Mouse (Mus musculus): Measurements from ENCODE around the gene Foxred2. TPM values are rescaled to one million over a fixed set of nuclear protein-coding genes. Genes with fewer than 3 reads are reported as not detected.

Gene Foxred2
- 10 to 100 TPM; 11.5 to 12.7 TPM for total RNA-seq (2021)
- long read RNA-seq, partial matches to known transcripts: 0 of 2 reads
- long read RNA-seq, other reads (novel, unspliced or antisense): 2 of 2 reads

- DNase-seq (ENCODE audit: low spot score in 2 of 2): peak; percentile 86 to 90
Measured at GRCm38 (mm10) chr15:77956404-77956901, at the start of gene Foxred2. Gene Foxred2 (minus strand): TSS chr15:77956722.

DNA sequence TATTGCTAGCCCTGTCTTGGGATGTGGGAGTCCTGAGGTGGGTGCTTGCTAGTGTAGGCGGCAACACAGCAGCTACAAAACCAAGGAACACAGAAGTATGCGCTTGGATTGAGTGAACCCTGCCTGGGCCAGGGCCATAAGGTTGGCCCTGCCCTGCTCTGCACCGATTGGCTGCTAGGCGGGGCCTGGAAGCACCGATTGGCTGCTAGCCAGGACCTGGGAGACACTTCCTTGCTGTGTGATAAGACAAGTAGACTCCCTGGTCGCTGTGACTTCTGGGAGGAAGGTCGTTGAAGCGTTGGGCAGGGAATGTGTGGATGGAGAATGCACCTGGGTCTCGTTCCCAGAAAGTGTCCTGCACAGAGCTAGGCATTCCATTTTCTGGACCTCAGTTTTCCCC is 47.4 kb upstream of the Foxred2 start:
- no peak for DNase-seq (ENCODE audit: low spot score in 2 of 2)

GRCm38 (mm10) chr15:78001400-78001799 is 44.9 kb upstream of the Foxred2 start:
- no peak for DNase-seq (ENCODE audit: low spot score in 2 of 2)

DNA sequence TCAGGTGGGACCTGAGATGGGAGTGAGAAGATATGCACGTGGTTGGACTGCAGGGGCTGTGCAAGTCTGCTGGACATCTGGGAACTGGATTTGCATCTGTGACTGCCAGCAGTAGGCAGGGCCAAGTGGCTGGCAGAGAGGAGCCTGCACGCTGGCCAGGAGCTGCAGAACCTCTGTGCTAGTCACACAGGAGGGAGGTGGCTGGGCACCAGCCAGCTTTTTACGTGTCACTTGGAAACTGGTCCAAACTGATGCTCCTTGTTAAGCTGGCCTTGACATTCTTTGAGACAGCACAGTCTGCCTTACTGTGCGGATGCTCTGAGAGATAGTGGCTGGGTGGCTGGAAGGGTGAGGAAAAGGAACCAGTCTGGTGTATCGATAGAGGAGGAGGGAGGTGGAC is 32.0 kb upstream of the Foxred2 start:
- DNase-seq (ENCODE audit: low spot score in 2 of 2): no peak

- DNase-seq (ENCODE audit: low spot score in 2 of 2): no peak
Measured at GRCm38 (mm10) chr15:77983391-77983790, 26.9 kb upstream of the Foxred2 start.

GRCm38 (mm10) chr15:77982195-77982939 is 25.8 kb upstream of the Foxred2 start:
- peak; percentile 90 to 91 for DNase-seq (ENCODE audit: low spot score in 2 of 2)

GRCm38 (mm10) chr15:77981181-77981680 is 24.7 kb upstream of the Foxred2 start:
- DNase-seq (ENCODE audit: low spot score in 2 of 2): no peak

DNA sequence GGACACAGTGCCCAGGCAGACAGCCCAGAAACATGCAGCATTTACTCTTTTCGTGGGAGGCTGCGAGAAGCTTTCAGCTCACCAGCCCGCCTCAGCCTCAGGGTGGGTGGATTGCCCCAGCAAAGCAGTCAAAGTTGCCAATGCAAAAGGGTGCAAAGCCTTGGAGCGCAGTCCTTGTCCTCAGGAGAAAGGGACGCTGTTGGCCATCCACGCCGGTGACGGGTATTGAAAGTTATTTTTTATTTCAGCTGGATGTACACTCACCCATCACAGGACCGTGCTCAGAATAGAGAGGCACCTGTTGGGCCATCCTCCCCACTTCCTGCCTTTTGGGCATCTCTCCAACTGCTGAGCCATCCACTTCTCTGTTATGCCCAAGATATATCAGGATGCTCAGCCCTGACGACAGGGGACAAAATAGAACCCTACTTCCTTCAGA is 22.9 kb upstream of the Foxred2 start:
- no peak for DNase-seq (ENCODE audit: low spot score in 2 of 2)

GRCm38 (mm10) chr15:77977663-77978062 is 21.1 kb upstream of the Foxred2 start:
- DNase-seq (ENCODE audit: low spot score in 2 of 2): no peak

DNA sequence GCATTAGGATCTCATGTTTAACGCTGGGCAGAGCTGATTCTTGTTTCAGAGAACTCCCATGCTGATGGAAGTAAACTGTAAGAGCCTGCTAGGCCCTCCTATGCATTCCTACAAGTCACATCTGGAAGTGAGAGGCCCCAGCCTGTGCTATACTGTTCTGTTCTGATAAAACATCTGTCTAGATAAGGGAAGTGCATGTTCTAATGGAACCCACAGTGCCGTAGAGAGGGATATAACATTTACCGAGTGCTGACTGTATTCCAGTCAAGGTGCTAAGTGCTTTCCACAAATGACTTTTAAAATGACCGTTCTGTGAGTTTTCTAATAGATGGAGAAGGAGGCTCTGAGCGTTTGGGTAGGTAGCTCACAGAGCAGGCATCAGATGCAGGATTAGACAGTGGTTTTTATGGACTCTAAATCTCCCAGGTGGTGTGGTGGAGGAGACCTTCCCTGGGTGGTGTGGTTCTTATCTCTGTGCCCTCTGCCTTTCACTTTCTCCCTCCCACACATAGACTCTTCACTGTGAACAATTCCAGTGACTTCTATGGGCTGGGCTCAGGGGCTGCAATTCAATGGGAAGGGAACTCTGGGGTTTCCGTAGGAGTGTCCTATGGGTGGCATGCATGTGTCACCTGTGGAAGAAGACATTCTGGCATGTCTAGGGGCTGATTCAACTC is 17.8 kb upstream of the Foxred2 start:
- no peak for DNase-seq (ENCODE audit: low spot score in 2 of 2)

- peak; percentile 98 to 99 for DNase-seq (ENCODE audit: low spot score in 2 of 2)
Measured at GRCm38 (mm10) chr15:77970470-77971292, 14.2 kb upstream of the Foxred2 start, which contains the start of gene Eif3d. Gene Eif3d (minus strand): TSS chr15:77970813.

DNA sequence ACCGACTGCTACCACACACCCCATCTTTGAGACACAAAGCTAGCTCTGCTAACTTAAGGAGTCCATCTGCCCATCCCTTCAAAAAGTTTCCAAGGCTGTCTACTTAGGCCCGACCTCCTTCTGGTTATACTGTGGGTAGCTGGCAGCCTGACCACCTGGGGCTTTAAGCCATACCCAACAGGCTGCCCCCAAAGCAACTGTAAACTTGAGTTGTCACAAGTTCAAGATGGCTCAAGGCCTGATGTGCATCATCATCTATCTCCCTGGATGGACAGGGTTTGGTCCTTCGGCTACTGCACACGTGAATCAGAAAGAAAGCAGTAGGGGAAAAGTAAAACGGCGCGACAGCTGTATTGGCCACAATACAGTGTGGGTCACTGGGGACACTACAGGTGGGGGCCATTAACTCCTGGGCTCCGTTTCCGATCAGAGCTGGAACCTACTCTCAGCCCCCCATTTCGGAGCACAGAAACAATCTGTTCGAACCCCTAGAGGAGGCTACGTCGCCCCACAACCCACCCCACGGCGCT is 13.5 kb upstream of the Foxred2 start:
- no peak for DNase-seq (ENCODE audit: low spot score in 2 of 2)

DNA sequence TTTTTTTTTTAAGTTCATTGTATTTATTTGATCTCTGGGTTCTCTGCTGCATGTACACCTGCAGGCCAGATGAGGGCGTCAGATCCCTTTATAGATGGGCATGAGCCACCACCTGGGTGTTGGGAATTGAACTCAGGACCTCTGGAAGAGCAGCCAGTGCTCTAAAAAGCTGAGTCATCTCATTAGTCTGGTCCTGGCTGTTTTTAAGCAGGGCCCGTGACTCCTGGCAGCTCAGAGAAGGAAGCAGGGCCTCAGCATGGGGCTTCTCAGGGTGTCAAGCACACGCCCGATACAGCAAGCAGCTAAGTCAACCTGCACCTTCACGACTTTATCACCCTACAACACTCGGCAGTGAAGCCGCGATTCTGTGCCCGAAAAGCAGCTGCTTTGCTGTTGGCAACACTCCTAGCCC is 8.6 kb upstream of the Foxred2 start:
- no peak for DNase-seq (ENCODE audit: low spot score in 2 of 2)

GRCm38 (mm10) chr15:77962447-77962846 is 5.9 kb upstream of the Foxred2 start:
- no peak for DNase-seq (ENCODE audit: low spot score in 2 of 2)

DNA sequence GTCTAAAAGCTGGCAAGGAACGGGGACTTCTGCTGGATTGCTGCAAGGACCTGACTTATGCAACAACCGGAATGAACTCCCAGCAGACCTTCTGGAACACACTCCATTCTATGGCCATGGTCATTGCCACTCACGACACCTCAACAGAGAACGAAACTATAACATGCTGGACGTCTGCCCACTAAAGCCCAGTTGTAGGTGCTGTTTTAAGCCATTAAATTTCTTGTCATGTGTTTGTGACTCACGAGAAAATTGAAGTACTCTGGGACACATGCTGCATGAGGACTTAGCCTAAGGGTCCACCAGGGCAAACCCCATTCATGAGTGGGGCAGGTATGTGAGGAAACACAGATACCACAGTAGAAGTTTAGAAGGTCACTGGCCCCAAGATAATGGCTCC is 4.2 kb upstream of the Foxred2 start:
- no peak for DNase-seq (ENCODE audit: low spot score in 2 of 2)

DNA sequence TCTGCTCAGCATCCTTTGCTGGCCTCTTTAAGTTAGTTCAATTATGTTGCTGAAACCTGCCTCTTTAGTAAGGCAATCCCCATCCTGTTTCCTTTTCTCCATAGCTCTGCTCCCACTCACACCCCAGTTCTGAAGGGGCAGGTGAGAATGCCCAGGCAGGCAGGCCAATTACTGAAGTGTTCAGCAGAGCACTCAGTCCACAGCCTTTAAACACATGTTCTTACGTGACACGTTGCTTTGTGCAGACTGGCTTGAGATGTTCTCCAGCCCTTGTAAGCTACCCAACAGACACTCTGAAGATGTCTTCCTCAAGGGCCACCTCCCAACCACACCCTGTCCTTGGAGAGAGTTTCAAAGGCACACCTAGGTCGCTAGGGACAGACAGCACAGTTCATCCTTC is 1.5 kb upstream of the Foxred2 start:
- no peak for DNase-seq (ENCODE audit: low spot score in 2 of 2)

DNA sequence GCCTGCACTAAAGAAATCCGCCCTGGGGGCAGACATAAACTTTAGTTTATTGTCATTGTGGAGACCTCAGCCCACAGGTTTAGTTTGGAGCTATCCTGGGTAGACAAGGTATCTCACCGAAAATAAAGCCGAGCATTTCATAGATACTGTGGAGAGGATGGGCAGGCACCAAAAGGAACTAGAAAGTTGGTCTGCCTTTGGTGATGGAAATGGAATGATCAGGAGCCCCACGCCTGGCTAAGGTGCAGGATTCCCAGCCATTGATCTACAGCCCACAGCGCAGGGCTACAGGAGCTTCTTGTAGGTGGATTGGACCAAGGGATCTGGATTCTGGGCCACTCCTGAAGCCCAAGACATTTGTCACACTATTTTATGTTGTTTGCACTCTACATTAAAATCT is 1.1 kb upstream of the Foxred2 start:
- no peak for DNase-seq (ENCODE audit: low spot score in 2 of 2)

DNA sequence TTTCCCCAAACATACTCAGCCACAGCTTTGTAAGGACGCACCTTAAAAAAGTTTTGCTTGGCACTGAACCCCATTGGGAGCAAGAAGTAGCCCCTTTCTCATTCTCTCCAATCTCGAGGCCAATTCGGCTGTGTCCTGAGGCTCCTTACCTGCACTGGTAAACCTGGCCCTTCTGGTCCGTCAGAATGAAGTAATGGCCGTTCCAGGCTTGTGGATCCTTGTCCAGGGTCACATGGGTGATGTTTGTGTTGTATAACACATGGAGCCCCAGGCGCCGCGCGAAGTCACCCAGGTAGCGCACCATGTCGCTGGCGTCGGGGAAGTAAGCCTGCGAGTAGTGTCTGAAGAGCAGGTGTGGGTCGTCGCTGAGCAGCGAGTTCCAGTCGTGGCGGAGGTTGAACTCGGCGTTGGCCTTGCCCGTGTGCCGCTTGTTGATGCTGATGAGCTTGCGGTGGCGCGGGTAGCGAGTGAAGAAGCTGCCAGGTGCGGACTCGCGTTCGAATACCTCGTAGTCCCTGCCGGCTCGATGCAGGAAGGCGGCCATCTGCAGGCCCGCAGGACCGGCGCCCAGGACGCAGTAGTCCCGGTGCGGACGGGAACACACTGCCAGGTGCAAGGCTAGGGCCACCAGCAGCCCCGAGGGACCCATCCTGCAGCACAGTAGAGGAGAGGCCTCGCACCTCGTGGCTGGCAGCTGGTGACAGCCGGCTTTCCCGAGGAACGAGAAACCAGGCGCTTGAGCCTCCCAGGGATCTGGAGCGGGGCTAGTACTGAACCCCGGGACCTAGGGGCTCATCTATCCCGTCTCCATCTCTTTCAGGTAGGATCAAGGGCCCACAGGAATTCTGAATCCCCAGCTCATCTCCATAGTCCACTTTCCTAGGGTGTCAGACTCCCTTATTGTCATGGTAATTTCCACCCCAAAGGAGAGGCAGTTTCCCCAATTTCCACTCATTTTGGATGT is 800 bp downstream of the Foxred2 start:
- DNase-seq (ENCODE audit: low spot score in 2 of 2): peak; percentile 45 to 47

DNA sequence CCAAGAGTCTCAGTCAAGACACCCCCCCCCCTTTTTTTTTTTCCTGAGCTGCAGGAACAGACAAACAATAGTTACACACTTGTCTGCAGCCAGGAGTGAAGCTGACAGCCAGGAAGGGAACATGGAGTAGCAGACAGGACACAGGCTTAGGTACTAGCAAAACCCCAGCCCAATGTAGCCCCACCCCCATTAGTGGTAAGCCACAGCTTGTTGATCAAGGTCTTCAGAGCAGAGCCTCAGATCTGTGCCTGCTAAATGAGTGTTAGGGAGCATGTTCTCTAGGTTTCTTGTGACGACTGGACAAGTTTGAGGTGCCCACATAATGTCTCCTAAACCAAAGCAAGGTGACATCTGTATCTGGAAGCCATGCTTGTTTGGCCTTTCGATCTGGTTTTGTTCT is 2.2 kb downstream of the Foxred2 start:
- no peak for DNase-seq (ENCODE audit: low spot score in 2 of 2)

DNA sequence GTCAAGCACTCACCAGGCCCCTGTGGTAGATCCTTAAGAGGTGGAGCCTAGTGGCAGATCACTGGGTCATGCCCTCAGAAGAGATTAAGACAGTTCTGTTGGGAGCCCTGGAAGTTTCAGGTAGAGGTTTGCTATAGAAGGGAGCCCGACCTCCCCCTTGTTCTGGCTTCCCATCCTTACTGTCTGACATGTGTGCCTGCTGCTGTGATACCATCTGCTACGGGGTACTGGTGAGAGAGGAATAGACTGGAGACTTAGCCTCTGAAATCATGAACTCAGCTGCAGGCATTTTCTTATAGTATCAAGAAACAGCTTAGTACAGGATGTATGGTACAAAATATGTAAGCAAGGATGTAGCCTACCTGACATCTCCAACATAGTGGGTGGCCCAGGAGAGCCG is 3.6 kb downstream of the Foxred2 start:
- no peak for DNase-seq (ENCODE audit: low spot score in 2 of 2)
